Mouse (Mus musculus): Measurements from ENCODE around the gene Nup85. TPM values are rescaled to one million over a fixed set of nuclear protein-coding genes. Genes with fewer than 3 reads are reported as not detected.
"Not testable (repeated sequence)": the region's sequence is repeated elsewhere in the genome, so short reads cannot be mapped to it uniquely, and the experiment has no call there.

Gene Nup85
- total and polyA plus RNA-seq, 3 experiments = 57.5 to 172 (median 87.7) TPM

DNA sequence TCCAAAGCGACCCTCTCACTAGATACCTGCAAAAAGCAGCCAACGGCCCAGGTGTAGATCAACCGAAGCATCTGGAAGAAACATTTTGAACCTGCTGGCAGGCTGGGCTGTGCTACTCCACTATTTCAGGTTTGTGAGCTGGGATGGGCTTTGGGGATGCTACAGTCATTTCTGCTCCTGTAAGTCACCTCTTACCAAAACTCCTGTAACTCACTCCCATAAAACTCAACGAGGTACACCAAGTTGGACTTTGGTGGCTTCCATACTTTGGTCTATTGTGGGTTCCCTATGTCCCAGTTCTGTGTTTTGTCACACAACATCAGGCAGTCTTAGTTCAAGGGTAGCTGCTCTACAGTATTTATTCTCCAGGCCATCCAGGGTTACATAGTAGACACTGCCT is 43.2 kb upstream of the Nup85 start:
- Histone ChIP-seq H3K9me3 (replicated peaks) (no peaks in the 10 kb centered on the region), H3K36me3 (replicated peaks) (peaks cover 49% of the 10 kb centered on the region), H3K4me1 (ENCODE audit: insufficient read depth, low read depth, low read length) (peaks cover 9% of the 10 kb centered on the region; the same call in 1 of the 2 replicates), H3K4me3 (ENCODE audit: low read depth, low read length) (no peak overlapping the region), H3K27me3 (ENCODE audit: insufficient read depth, low read length) (no peaks in the 10 kb centered on the region)
- no peak for ATAC-seq (ENCODE audit: extremely low read depth, insufficient number of reproducible peaks, low FRiP score, poor library complexity, severe bottlenecking)
- no peak for DNase-seq (ENCODE audit: low spot score)
- TF ChIP-seq TAL1 (conservative IDR thresholded peaks at IDR 0.05; ENCODE audit: low read depth, low read length) = no peak
- TF ChIP-seq GATA2 (IDR thresholded peaks at IDR 0.05; ENCODE audit: borderline replicate concordance, low read depth, low read length) = no peak
- TF ChIP-seq GATA1 (IDR thresholded peaks at IDR 0.05; ENCODE audit: borderline replicate concordance, low read length) = no peak
- TF ChIP-seq CTCF (IDR thresholded peaks at IDR 0.05; ENCODE audit: low read depth, low read length) = no peak
- TF ChIP-seq POLR2AphosphoS5 (IDR thresholded peaks at IDR 0.05; ENCODE audit: insufficient replicate concordance, low read depth, low read length) = no peak

GRCm38 (mm10) chr11:115522238-115522637 is 42.0 kb upstream of the Nup85 start:
- DNase-seq (ENCODE audit: low spot score) = no peak
- no peak for TF ChIP-seq POLR2AphosphoS5 (IDR thresholded peaks at IDR 0.05; ENCODE audit: insufficient replicate concordance, low read depth, low read length)
- TF ChIP-seq GATA2 (IDR thresholded peaks at IDR 0.05; ENCODE audit: borderline replicate concordance, low read depth, low read length) = no peak
- no peak for TF ChIP-seq TAL1 (conservative IDR thresholded peaks at IDR 0.05; ENCODE audit: low read depth, low read length)
- TF ChIP-seq CTCF (IDR thresholded peaks at IDR 0.05; ENCODE audit: low read depth, low read length) = no peak
- TF ChIP-seq GATA1 (IDR thresholded peaks at IDR 0.05; ENCODE audit: borderline replicate concordance, low read length) = no peak
- Histone ChIP-seq H3K36me3 (replicated peaks) (peaks cover 61% of the 10 kb centered on the region), H3K4me3 (ENCODE audit: low read depth, low read length) (no peak overlapping the region), H3K27me3 (ENCODE audit: insufficient read depth, low read length) (no peaks in the 10 kb centered on the region), H3K4me1 (ENCODE audit: insufficient read depth, low read depth, low read length) (peaks cover 15% of the 10 kb centered on the region; the same call in 1 of the 2 replicates), H3K9me3 (replicated peaks) (no peaks in the 10 kb centered on the region)
- ATAC-seq (ENCODE audit: extremely low read depth, insufficient number of reproducible peaks, low FRiP score, poor library complexity, severe bottlenecking) = no peak

GRCm38 (mm10) chr11:115522703-115523102 is 41.5 kb upstream of the Nup85 start:
- Histone ChIP-seq H3K4me1 (ENCODE audit: insufficient read depth, low read depth, low read length) (peaks cover 18% of the 10 kb centered on the region; the same call in 1 of the 2 replicates), H3K36me3 (replicated peaks) (peaks cover 66% of the 10 kb centered on the region), H3K27me3 (ENCODE audit: insufficient read depth, low read length) (no peaks in the 10 kb centered on the region), H3K9me3 (replicated peaks) (no peaks in the 10 kb centered on the region), H3K4me3 (ENCODE audit: low read depth, low read length) (no peak overlapping the region)
- no peak for ATAC-seq (ENCODE audit: extremely low read depth, insufficient number of reproducible peaks, low FRiP score, poor library complexity, severe bottlenecking)
- no peak for TF ChIP-seq POLR2AphosphoS5 (IDR thresholded peaks at IDR 0.05; ENCODE audit: insufficient replicate concordance, low read depth, low read length)
- no peak for TF ChIP-seq CTCF (IDR thresholded peaks at IDR 0.05; ENCODE audit: low read depth, low read length)
- no peak for TF ChIP-seq GATA1 (IDR thresholded peaks at IDR 0.05; ENCODE audit: borderline replicate concordance, low read length)
- TF ChIP-seq TAL1 (conservative IDR thresholded peaks at IDR 0.05; ENCODE audit: low read depth, low read length) = no peak
- TF ChIP-seq GATA2 (IDR thresholded peaks at IDR 0.05; ENCODE audit: borderline replicate concordance, low read depth, low read length) = no peak
- no peak for DNase-seq (ENCODE audit: low spot score)

DNA sequence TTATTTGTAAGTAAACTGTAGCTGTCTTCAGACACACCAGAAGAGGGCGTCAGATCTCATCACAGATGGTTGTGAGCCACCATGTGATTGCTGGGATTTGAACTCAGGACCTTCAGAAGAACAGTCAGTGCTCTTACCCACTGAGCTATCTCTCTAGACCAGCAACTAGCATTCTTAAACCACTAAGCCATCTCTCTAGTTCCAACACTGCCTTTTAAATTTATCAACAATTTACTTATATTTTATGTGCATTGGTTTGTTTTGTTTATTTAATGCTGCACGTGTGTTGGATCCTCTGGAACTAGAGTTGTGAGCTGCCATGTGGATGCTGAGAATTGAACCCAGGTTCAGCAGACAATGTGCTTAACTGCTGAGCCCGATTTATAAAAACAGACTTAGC is 37.8 kb upstream of the Nup85 start:
- H3K36me3 ChIP-seq (replicated peaks) = peaks cover 84% of the 10 kb centered on the region
- not testable (repeated sequence) for H3K4me3 ChIP-seq (ENCODE audit: low read depth, low read length); ATAC-seq (ENCODE audit: extremely low read depth, insufficient number of reproducible peaks, low FRiP score, poor library complexity, severe bottlenecking); DNase-seq (ENCODE audit: low spot score); H3K9me3 ChIP-seq (replicated peaks); H3K27me3 ChIP-seq (ENCODE audit: insufficient read depth, low read length)
- H3K4me1 ChIP-seq (ENCODE audit: insufficient read depth, low read depth, low read length) = peaks cover 30% of the 10 kb centered on the region

DNA sequence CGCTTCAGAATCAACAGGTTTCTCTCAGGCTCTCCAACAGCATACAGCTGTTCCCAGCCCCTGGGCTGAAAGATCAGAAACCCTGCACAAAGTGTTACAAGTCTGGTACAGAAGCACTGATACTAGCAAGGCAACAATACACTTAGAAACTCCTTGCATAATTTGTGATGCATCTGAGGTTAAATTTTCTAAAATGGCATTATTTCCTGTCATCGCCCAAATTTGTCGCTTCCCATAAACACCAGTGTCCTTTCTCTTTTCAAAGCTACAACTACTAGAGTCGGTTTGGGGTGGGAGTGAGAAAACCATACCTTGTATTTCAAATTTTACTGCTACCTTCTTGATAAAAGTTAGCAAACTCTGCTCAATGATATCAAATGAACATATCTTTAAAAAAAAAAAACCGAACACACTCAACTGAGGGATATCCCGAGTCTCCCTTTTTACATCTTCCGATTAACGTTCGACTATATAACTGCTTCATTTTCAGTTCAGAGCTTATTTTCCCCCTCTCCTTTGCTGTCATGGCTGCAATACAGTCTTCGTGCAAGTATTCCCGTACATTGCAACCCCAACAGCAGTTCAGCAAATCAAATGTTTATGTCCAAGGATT is 29.4 kb upstream of the Nup85 start:
- TF ChIP-seq CTCF (IDR thresholded peaks at IDR 0.05; ENCODE audit: low read depth, low read length) (no peak), GATA1 (IDR thresholded peaks at IDR 0.05; ENCODE audit: borderline replicate concordance, low read length) (no peak), TAL1 (conservative IDR thresholded peaks at IDR 0.05; ENCODE audit: low read depth, low read length) (no peak), GATA2 (IDR thresholded peaks at IDR 0.05; ENCODE audit: borderline replicate concordance, low read depth, low read length) (no peak), POLR2AphosphoS5 (IDR thresholded peaks at IDR 0.05; ENCODE audit: insufficient replicate concordance, low read depth, low read length) (no peak)
- Histone ChIP-seq H3K4me1 (ENCODE audit: insufficient read depth, low read depth, low read length) (peaks cover 39% of the 10 kb centered on the region), H3K9me3 (replicated peaks) (no peaks in the 10 kb centered on the region), H3K27me3 (ENCODE audit: insufficient read depth, low read length) (no peaks in the 10 kb centered on the region), H3K4me3 (ENCODE audit: low read depth, low read length) (peak overlapping the region; percentile 92), H3K36me3 (replicated peaks) (peaks cover 42% of the 10 kb centered on the region)
- DNase-seq (ENCODE audit: low spot score) (no peak), ATAC-seq (ENCODE audit: extremely low read depth, insufficient number of reproducible peaks, low FRiP score, poor library complexity, severe bottlenecking) (no peak)

DNA sequence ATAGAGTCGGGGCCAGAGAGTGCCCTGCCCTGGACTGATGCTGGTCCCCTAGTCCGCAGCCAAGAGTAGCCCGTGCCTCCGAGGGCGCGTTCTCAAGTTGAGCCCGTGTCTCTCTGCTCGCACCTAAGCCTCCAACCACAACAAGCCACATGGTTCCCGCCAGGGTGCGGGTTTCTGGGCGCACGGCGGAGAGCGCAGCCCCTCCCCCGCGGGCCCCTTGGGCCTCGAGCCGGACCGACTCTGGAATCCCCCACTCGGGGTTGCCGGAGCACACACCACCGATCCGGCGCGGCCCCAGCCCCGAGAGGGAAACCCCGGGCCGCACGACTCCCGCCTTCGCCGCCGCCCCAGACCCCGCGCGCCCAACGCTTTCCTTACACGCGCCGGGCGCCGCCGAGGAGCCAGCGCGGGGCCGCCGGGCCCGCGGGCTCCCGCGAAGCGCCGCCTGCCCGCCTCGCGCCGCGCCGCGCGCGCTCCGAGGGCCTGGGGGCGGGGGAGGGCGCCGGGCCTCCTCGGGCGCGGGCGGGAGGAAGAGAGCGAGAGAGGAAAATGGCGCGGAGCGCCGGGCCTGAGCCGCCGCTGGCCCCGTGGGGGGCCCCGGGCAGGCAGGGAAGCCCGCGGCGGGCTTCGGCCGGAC is 28.7 kb upstream of the Nup85 start:
- DNase-seq (ENCODE audit: low spot score) = peak; percentile 70
- no peak for TF ChIP-seq POLR2AphosphoS5 (IDR thresholded peaks at IDR 0.05; ENCODE audit: insufficient replicate concordance, low read depth, low read length)
- no peak for TF ChIP-seq GATA1 (IDR thresholded peaks at IDR 0.05; ENCODE audit: borderline replicate concordance, low read length)
- no peak for TF ChIP-seq GATA2 (IDR thresholded peaks at IDR 0.05; ENCODE audit: borderline replicate concordance, low read depth, low read length)
- TF ChIP-seq CTCF (IDR thresholded peaks at IDR 0.05; ENCODE audit: low read depth, low read length) = no peak
- no peak for TF ChIP-seq TAL1 (conservative IDR thresholded peaks at IDR 0.05; ENCODE audit: low read depth, low read length)
- Histone ChIP-seq H3K9me3 (replicated peaks) (no peaks in the 10 kb centered on the region), H3K4me1 (ENCODE audit: insufficient read depth, low read depth, low read length) (peaks cover 35% of the 10 kb centered on the region), H3K36me3 (replicated peaks) (peaks cover 36% of the 10 kb centered on the region), H3K27me3 (ENCODE audit: insufficient read depth, low read length) (no peaks in the 10 kb centered on the region), H3K4me3 (ENCODE audit: low read depth, low read length) (peak overlapping the region; percentile 92)
- ATAC-seq (ENCODE audit: extremely low read depth, insufficient number of reproducible peaks, low FRiP score, poor library complexity, severe bottlenecking) = peak; percentile 25; the same call in 1 of the 2 replicates
